Mouse (Mus musculus): Measurements from ENCODE around the gene Nop10. TPM values are rescaled to one million over a fixed set of nuclear protein-coding genes. Genes with fewer than 3 reads are reported as not detected.

Nop10 gene
- polyA plus RNA-seq (2015; fragmentation: Nextera tagmentation; extraction: Ambion mirVana): 180 and 196 TPM in 2 replicates

- Histone ChIP-seq H3K36me3 (ENCODE audit: poor library complexity, severe bottlenecking) (no peaks in the 10 kb centered on the region), H3K27ac (peak within 1 kb of the TSS; percentile 12; the same call in 1 of the 2 replicates), H3K9ac (peak within 1 kb of the TSS; percentile 70), H3K9me3 (replicated peaks) (no peaks in the 10 kb centered on the region), H3K4me1 (peaks cover 26% of the 10 kb centered on the region), H3K27me3 (no peaks in the 10 kb centered on the region), H3K4me3 (peak within 1 kb of the TSS; percentile 57), H3K4me2 (peak within 1 kb of the TSS; percentile 77)
- WGBS: under 1% methylated on average over 36 of the region's 36 CpGs
- ATAC-seq: peak; percentile 73
These were observed at the start of gene Nop10 for GRCm38 (mm10) chr2:112261748-112262653. Gene Nop10 (plus strand): TSS chr2:112261926.

- H3K27ac ChIP-seq: no peak overlapping the region
- H3K36me3 ChIP-seq (ENCODE audit: poor library complexity, severe bottlenecking): no peaks in the 10 kb centered on the region
- H3K4me1 ChIP-seq: no peaks in the 10 kb centered on the region
- no peaks in the 10 kb centered on the region for H3K9me3 ChIP-seq (replicated peaks)
- 11% methylated on average over 1 of the region's 1 CpGs for WGBS
- no peak overlapping the region for H3K4me2 ChIP-seq
- no peak overlapping the region for H3K4me3 ChIP-seq
- no peaks in the 10 kb centered on the region for H3K27me3 ChIP-seq
- ATAC-seq: peak; percentile 72
- H3K9ac ChIP-seq: no peak overlapping the region
These were observed 45.7 kb upstream of the Nop10 start for GRCm38 (mm10) chr2:112215977-112216376.

- H3K36me3 ChIP-seq (ENCODE audit: poor library complexity, severe bottlenecking): no peaks in the 10 kb centered on the region
- no peaks in the 10 kb centered on the region for H3K27me3 ChIP-seq
- no peaks in the 10 kb centered on the region for H3K9me3 ChIP-seq (replicated peaks)
- no peak for ATAC-seq
- H3K9ac ChIP-seq: no peak overlapping the region
- H3K27ac ChIP-seq: no peak overlapping the region
- H3K4me3 ChIP-seq: no peak overlapping the region
- no peaks in the 10 kb centered on the region for H3K4me1 ChIP-seq
- H3K4me2 ChIP-seq: no peak overlapping the region
- 86% methylated on average over 6 of the region's 6 CpGs for WGBS
These were observed 44.1 kb upstream of the Nop10 start for GRCm38 (mm10) chr2:112217614-112218013.

GRCm38 (mm10) chr2:112220880-112221279, 40.8 kb upstream of the Nop10 start:
- Histone ChIP-seq H3K27ac (no peak overlapping the region), H3K4me3 (no peak overlapping the region), H3K9me3 (replicated peaks) (no peaks in the 10 kb centered on the region), H3K36me3 (ENCODE audit: poor library complexity, severe bottlenecking) (no peaks in the 10 kb centered on the region), H3K4me2 (no peak overlapping the region), H3K27me3 (no peaks in the 10 kb centered on the region), H3K4me1 (no peaks in the 10 kb centered on the region), H3K9ac (no peak overlapping the region)
- WGBS: 91% methylated on average over 5 of the region's 5 CpGs
- no peak for ATAC-seq

GRCm38 (mm10) chr2:112222607-112223006, 39.1 kb upstream of the Nop10 start:
- Histone ChIP-seq H3K27ac (no peak overlapping the region), H3K9ac (no peak overlapping the region), H3K9me3 (replicated peaks) (no peaks in the 10 kb centered on the region), H3K36me3 (ENCODE audit: poor library complexity, severe bottlenecking) (no peaks in the 10 kb centered on the region), H3K4me3 (no peak overlapping the region), H3K4me2 (no peak overlapping the region), H3K4me1 (no peaks in the 10 kb centered on the region), H3K27me3 (no peaks in the 10 kb centered on the region)
- no peak for ATAC-seq
- WGBS: 76% methylated on average over 5 of the region's 5 CpGs

- Histone ChIP-seq H3K4me2 (no peak overlapping the region), H3K9me3 (replicated peaks) (no peaks in the 10 kb centered on the region), H3K36me3 (ENCODE audit: poor library complexity, severe bottlenecking) (no peaks in the 10 kb centered on the region), H3K27me3 (no peaks in the 10 kb centered on the region), H3K4me1 (no peaks in the 10 kb centered on the region), H3K27ac (no peak overlapping the region), H3K4me3 (no peak overlapping the region), H3K9ac (no peak overlapping the region)
- WGBS: 71% methylated on average over 4 of the region's 4 CpGs
- no peak for ATAC-seq
These were observed 37.4 kb upstream of the Nop10 start for GRCm38 (mm10) chr2:112224356-112224755.

GRCm38 (mm10) chr2:112232623-112233022, 29.1 kb upstream of the Nop10 start:
- Histone ChIP-seq H3K27me3 (no peaks in the 10 kb centered on the region), H3K9me3 (replicated peaks) (no peaks in the 10 kb centered on the region), H3K4me3 (no peak overlapping the region), H3K9ac (no peak overlapping the region), H3K36me3 (ENCODE audit: poor library complexity, severe bottlenecking) (no peaks in the 10 kb centered on the region), H3K4me1 (no peaks in the 10 kb centered on the region), H3K27ac (no peak overlapping the region), H3K4me2 (no peak overlapping the region)
- 84% methylated on average over 1 of the region's 1 CpGs for WGBS
- no peak for ATAC-seq

- no peak for ATAC-seq
- H3K4me3 ChIP-seq: no peak overlapping the region
- H3K9ac ChIP-seq: no peak overlapping the region
- no peaks in the 10 kb centered on the region for H3K36me3 ChIP-seq (ENCODE audit: poor library complexity, severe bottlenecking)
- peaks cover 13% of the 10 kb centered on the region for H3K4me1 ChIP-seq
- WGBS: 90% methylated on average over 2 of the region's 2 CpGs
- peaks cover 4% of the 10 kb centered on the region; the same call in 1 of the 2 replicates for H3K27me3 ChIP-seq
- H3K4me2 ChIP-seq: no peak overlapping the region
- H3K9me3 ChIP-seq (replicated peaks): no peaks in the 10 kb centered on the region
- H3K27ac ChIP-seq: no peak overlapping the region
These were observed 25.1 kb upstream of the Nop10 start for GRCm38 (mm10) chr2:112236620-112237019.

GRCm38 (mm10) chr2:112238006-112238405, 23.7 kb upstream of the Nop10 start:
- 18% methylated on average over 4 of the region's 4 CpGs for WGBS

GRCm38 (mm10) chr2:112239212-112239934, 22.4 kb upstream of the Nop10 start, which contains the start of gene Lpcat4:
Gene Lpcat4 (plus strand): TSS chr2:112239468.
- under 1% methylated on average over 83 of the region's 94 CpGs for WGBS
- H3K4me1 ChIP-seq: peaks cover 13% of the 10 kb centered on the region
- H3K27me3 ChIP-seq: peaks cover 4% of the 10 kb centered on the region; the same call in 1 of the 2 replicates
- ATAC-seq: peak; percentile 92
- peaks cover 9% of the 10 kb centered on the region for H3K36me3 ChIP-seq (ENCODE audit: poor library complexity, severe bottlenecking)
- no peaks in the 10 kb centered on the region for H3K9me3 ChIP-seq (replicated peaks)
- peak within 1 kb of the TSS; percentile 95 for H3K27ac ChIP-seq
- peak within 1 kb of the TSS; percentile 82 for H3K4me2 ChIP-seq
- H3K9ac ChIP-seq: peak within 1 kb of the TSS; percentile 89
- H3K4me3 ChIP-seq: peak within 1 kb of the TSS; percentile 77

More at GRCm38 (mm10) chr2:112238006-112238405, 23.7 kb upstream of the Nop10 start:
- ATAC-seq: no peak
- H3K4me2 ChIP-seq: no peak overlapping the region
- no peaks in the 10 kb centered on the region for H3K9me3 ChIP-seq (replicated peaks)
- no peak overlapping the region for H3K4me3 ChIP-seq
- H3K4me1 ChIP-seq: peaks cover 13% of the 10 kb centered on the region
- no peak overlapping the region for H3K9ac ChIP-seq
- peaks cover 4% of the 10 kb centered on the region; the same call in 1 of the 2 replicates for H3K27me3 ChIP-seq
- no peak overlapping the region for H3K27ac ChIP-seq
- H3K36me3 ChIP-seq (ENCODE audit: poor library complexity, severe bottlenecking): no peaks in the 10 kb centered on the region

- peak; percentile 71 for ATAC-seq
- Histone ChIP-seq H3K4me1 (peaks cover 13% of the 10 kb centered on the region), H3K27ac (peak overlapping the region; percentile 95), H3K9me3 (replicated peaks) (no peaks in the 10 kb centered on the region), H3K9ac (peak overlapping the region; percentile 89), H3K4me2 (peak overlapping the region; percentile 82), H3K36me3 (ENCODE audit: poor library complexity, severe bottlenecking) (peaks cover 12% of the 10 kb centered on the region), H3K4me3 (peak overlapping the region; percentile 77), H3K27me3 (peaks cover 4% of the 10 kb centered on the region; the same call in 1 of the 2 replicates)
- under 1% methylated on average over 19 of the region's 28 CpGs for WGBS
These were observed 21.6 kb upstream of the Nop10 start for GRCm38 (mm10) chr2:112239935-112240721.
